Mouse (Mus musculus) embryo, embryonic 10 days (tissue): ENCODE measurements around the gene Spam1.

ENCODE experiments used
- DNase-seq: peaks from one replicate; pipeline ENCODE4 v3.0.0-alpha.2; 2015; ENCODE audit warnings: low spot score

The Spam1 gene

GRCm38 (mm10) chr6:24790888-24791287, at the start of gene Spam1:
Gene Spam1 (plus strand): TSS chr6:24791188.
- no peak for DNase-seq

- no peak for DNase-seq
Measured at GRCm38 (mm10) chr6:24748029-24748428, 43.0 kb upstream of the Spam1 start, which contains the start of gene Hyal4. Gene Hyal4 (plus strand): TSS chr6:24748329.

GRCm38 (mm10) chr6:24759281-24759680, 31.7 kb upstream of the Spam1 start:
- no peak for DNase-seq

GRCm38 (mm10) chr6:24766261-24766660, 24.7 kb upstream of the Spam1 start:
- no peak for DNase-seq

- no peak for DNase-seq
Measured at GRCm38 (mm10) chr6:24779182-24779581, 11.8 kb upstream of the Spam1 start.

GRCm38 (mm10) chr6:24822070-24822469, 31.1 kb downstream of the Spam1 start:
- DNase-seq: no peak
